Mouse (Mus musculus) heart, embryonic 12.5 days (tissue): ENCODE results near the gene Ufsp1. TPM values are rescaled to one million over a fixed set of nuclear protein-coding genes. Genes with fewer than 3 reads are reported as not detected.
"Not testable (repeated sequence)": the region's sequence is repeated elsewhere in the genome, so short reads cannot be mapped to it uniquely, and the experiment has no call there.

Experiments
- ATAC-seq: fragments of 200-750 bp; cut with Nextera tagmentation; 2 replicates; pipeline ENCODE4 v1.8.0; 2017; ENCODE audit warnings: moderate TSS enrichment, moderate library complexity; ENCODE audit not compliant: insufficient number of reproducible peaks, low FRiP score
- H3K27ac ChIP-seq: fragments of 300-500 bp; sonication (generic); 2 replicates; pipeline ENCODE4 v1.5.1; 2016; ENCODE audit warnings: mild to moderate bottlenecking, moderate library complexity; ENCODE audit not compliant: poor library complexity, severe bottlenecking
- H3K27me3 ChIP-seq: fragments of 300-500 bp; sonication (generic); replicated peaks from 2 replicates; pipeline ENCODE4 v1.6.1; 2016; ENCODE audit warnings: mild to moderate bottlenecking, moderate library complexity
- H3K36me3 ChIP-seq: fragments of 300-500 bp; sonication (generic); 2 replicates; pipeline ENCODE4 v1.6.1; 2016; ENCODE audit warnings: mild to moderate bottlenecking, moderate library complexity
- H3K4me1 ChIP-seq: fragments of 300-500 bp; sonication (generic); replicated peaks from 2 replicates; pipeline ENCODE4 v1.6.1; 2016; ENCODE audit warnings: mild to moderate bottlenecking
- H3K4me2 ChIP-seq: fragments of 300-500 bp; sonication (generic); 2 replicates; pipeline ENCODE4 v1.6.1; 2016; ENCODE audit warnings: mild to moderate bottlenecking, moderate library complexity
- H3K4me3 ChIP-seq: fragments of 300-500 bp; sonication (generic); 2 replicates; pipeline ENCODE4 v1.5.1; 2016; ENCODE audit warnings: mild to moderate bottlenecking
- H3K9ac ChIP-seq: fragments of 300-500 bp; sonication (generic); 2 replicates; pipeline ENCODE4 v1.6.1; 2016; ENCODE audit warnings: mild to moderate bottlenecking, moderate library complexity
- H3K9me3 ChIP-seq: fragments of 300-500 bp; sonication (generic); replicated peaks from 2 replicates; pipeline ENCODE4 v1.6.1; 2016; ENCODE audit warnings: mild to moderate bottlenecking, moderate library complexity
- WGBS: fragments of 180-500 bp; shearing (Covaris S2); methylation state at CpG from one replicate; pipeline ENCODE4 v1.1.7; 2016; 5-methylcytosine and 5-hydroxymethylcytosine counted together
- polyA plus RNA-seq: library from polyadenylated mRNA; unstranded; fragments of >200 nt; fragmentation: Nextera tagmentation; extraction: Ambion mirVana; gene quantifications from 2 replicates; pipeline ENCODE4 v1.2.1, GENCODE M21; 2016

Ufsp1 gene
- 10.1 and 10.6 TPM in 2 replicates for polyA plus RNA-seq

DNA sequence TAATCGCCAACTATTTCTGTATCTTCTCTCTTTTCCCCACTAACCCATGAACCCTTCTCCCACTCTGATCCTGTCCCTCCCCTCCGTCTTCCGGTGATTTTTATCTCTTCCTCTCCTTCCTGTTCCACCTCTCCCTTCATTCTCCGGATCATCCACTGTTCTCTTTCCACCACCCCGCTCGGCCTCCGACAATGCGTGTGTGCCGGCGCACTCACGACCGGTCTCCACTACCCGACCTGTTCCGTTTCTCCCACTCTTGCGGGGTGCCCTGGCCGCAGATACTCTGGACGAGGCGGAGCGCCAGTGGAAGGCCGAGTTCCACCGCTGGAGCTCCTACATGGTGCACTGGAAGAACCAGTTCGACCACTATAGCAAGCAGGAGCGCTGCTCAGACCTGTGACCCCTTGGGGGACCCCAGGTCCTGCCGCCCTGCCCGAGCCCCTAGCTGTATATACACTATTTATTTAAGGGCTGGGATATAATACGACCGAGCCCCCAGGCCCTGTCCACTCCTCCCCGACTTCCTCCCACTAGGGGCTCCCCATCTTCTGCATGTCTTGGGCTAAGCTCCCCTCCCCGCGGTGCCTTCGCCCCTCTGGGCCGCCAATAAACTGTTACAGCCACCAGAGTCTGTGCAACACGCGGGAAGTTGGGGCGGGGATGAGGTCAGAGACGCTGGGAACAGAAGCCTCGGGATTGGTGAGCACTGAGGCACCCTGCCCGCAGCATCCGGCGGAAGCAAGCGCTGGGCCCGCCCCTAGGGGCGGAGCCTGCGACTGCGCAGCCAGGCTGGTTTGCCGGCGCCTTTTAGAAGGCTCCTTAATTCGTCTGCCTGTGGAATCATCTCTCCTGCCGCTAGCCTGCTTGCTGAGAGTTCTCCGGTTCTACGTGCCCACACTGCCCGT lies at the start of gene Ufsp1:
TSS of gene Ufsp1 (plus strand) at position 791 of the 905 bp plus-strand sequence.
- H3K36me3 ChIP-seq: peaks cover 42% of the 10 kb centered on the region
- peak within 1 kb of the TSS; percentile 60 for H3K4me3 ChIP-seq
- H3K27ac ChIP-seq: peak within 1 kb of the TSS; percentile 88
- H3K27me3 ChIP-seq: peaks cover 27% of the 10 kb centered on the region
- H3K9ac ChIP-seq: peak within 1 kb of the TSS; percentile 84
- ATAC-seq: peak; percentile 91
- H3K9me3 ChIP-seq: no peaks in the 10 kb centered on the region
- WGBS: under 1% methylated on average over 52 of the region's 52 CpGs
- peak within 1 kb of the TSS; percentile 94 for H3K4me2 ChIP-seq
- peaks cover 32% of the 10 kb centered on the region for H3K4me1 ChIP-seq

DNA sequence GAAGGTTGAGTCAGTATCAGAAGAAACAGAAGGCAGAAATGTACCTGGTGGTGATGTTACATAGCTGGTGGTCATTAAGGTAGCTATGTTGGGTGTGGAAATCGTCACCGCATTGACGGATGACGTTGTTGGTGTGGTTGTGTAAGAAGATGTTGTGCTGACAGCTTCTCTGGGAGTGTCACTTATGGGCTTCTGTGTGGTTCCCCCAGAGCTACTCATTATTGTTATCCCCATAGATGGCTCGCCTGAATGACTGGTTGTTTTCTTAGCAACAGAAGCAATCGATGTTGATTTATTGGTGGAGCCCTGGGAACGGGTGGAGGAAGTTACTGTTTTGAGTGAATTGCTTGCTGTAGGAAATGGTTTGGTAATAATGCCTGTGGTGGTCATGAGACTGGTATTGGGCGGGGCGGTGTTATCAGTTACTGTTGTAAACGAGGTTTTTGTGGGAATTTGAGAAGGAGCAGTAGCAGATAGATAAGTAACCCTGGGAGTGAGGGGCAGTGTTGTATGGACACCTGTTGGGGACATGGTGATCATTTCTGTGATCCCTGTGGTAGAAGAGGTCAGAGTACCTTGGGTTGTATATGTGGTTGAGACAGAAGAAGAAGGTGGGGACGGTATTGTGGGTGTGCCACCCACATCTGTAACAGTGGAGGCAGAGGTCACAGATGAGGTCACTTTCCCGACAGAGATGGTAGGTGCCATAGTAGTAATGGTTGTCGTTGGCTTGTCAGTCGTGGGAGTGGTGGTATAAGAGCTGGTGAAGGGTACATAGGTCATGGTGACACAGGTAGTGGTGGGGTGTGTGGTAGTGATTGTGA lies 30.3 kb upstream of the Ufsp1 start:
- Histone ChIP-seq H3K27ac (no peak overlapping the region), H3K4me3 (no peak overlapping the region), H3K4me2 (no peak overlapping the region), H3K9me3 (no peaks in the 10 kb centered on the region), H3K9ac (no peak overlapping the region), H3K4me1 (no peaks in the 10 kb centered on the region), H3K27me3 (0 out of 2 replicates have a peak, but pooled peaks cover 4% of the 10 kb centered on the region), H3K36me3 (no peaks in the 10 kb centered on the region)
- ATAC-seq: no peak
- 71% methylated on average over 14 of the region's 14 CpGs for WGBS

DNA sequence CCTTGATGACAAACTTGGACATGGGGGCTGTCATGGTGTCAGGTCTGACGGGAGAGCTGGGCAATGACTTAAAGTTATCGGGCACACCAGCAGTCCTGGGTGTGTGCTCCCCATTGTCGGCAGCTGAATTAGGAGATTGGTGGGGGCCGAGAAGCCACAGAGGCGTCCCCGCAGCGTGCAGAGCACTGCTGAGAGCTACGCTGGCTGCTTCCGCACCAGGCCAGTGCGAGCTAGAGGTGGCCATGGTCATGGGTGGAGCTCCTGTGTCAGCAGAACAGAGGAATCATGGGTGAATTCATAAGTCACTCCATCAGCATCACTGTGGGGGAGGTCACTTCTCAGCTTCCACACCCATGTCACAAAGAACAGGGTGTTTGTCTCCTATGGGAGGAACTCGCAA lies 29.6 kb upstream of the Ufsp1 start:
- ATAC-seq: no peak
- WGBS: 82% methylated on average over 11 of the region's 11 CpGs
- Histone ChIP-seq H3K27me3 (0 out of 2 replicates have a peak, but pooled peaks cover 4% of the 10 kb centered on the region), H3K4me2 (no peak overlapping the region), H3K36me3 (no peaks in the 10 kb centered on the region), H3K27ac (no peak overlapping the region), H3K4me3 (no peak overlapping the region), H3K4me1 (no peaks in the 10 kb centered on the region), H3K9me3 (no peaks in the 10 kb centered on the region), H3K9ac (no peak overlapping the region)

DNA sequence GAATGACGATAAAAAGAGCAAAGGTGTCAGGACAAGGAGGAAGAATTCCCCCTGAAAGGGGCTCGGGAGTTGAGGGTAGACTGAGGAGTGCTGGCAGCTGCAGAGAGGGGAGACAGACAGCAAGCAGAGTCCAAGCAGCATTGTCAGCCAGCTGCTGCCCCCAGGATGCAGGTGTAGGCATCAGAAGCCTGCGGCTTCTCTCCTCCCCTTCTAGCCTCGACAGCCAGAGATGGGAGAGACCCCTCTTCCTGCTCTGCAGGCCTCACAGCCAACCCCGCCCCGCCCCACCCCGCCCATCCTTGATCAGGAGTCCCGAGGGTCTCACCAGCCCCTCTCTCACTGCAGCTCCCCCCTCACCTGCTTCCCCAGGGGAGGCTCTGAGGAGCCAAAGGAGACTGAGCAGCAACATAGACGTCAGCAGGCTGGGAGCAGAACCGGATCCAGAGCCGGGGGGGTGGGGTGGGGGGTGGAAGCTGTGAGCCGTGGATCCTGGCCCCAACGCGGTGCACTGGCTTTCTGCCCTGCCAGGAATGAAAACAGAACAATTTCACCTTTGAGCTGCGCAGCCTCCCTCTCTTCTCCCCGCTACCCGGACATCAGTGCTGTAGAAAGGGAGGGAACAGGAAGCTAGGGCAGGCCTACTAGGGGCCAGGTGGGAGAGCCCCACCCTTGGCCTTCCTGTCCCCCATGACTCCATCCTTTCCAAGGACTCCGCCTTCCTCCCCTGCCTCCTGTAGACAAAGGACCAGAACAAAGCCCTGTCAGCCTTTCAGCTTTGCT lies 26.1 kb upstream of the Ufsp1 start:
- Histone ChIP-seq H3K9ac (no peak overlapping the region), H3K4me1 (no peaks in the 10 kb centered on the region), H3K27ac (no peak overlapping the region), H3K9me3 (peaks cover 8% of the 10 kb centered on the region), H3K4me3 (no peak overlapping the region), H3K36me3 (no peaks in the 10 kb centered on the region), H3K27me3 (0 out of 2 replicates have a peak, but pooled peaks cover 4% of the 10 kb centered on the region), H3K4me2 (peak overlapping the region; percentile 27; the same call in 1 of the 2 replicates)
- no peak for ATAC-seq
- 23% methylated on average over 17 of the region's 18 CpGs for WGBS

DNA sequence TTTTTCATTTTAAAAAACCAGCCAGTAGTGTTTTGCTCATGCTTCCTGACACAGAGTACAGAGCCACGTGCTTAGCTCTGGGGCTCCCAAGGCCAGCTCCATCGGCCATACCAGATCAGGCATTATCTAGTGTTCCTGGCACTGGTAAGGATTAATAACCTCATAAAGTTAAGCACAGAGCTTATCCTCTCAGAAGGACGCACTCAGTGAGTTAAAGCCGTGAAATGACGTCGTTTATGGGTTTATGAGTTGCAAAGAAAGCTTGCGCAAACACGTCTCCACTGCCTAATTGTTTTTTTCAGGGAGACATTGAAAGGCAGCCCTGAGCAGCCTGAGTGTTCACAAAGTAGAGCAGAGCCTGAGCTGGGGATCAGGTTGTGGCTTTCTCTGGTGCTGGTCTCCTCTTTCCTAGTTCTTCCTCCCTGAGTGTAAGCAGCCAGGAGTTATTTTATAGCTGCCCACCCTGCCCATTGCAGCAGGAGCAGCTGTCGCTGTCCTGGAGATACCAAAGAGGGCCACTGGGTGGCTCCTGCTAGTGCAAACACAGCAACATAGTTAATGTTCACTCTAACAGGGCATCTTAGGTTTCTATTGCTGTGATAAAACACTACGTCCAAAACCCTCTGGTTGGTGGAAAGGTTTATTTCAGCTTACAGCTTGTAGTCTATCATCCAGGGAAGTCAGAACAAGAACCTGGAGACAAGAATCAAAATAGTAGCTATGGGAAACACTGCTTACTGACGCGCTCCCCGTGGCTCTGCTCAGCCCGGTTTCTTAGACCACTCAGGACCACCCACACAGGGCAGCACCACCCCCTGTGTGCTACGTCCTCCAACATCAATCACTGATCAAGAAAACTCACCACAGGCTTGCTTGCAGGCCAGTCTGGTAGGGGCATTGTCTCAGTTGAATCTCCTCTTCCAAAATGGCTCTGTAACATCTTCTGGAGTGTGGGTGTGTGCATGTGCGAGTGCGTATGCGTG lies 16.8 kb upstream of the Ufsp1 start:
- Histone ChIP-seq H3K27ac (no peak overlapping the region), H3K4me3 (no peak overlapping the region), H3K9me3 (no peaks in the 10 kb centered on the region; the same call in 1 of the 2 replicates), H3K9ac (no peak overlapping the region), H3K4me2 (no peak overlapping the region), H3K27me3 (no peaks in the 10 kb centered on the region), H3K36me3 (no peaks in the 10 kb centered on the region), H3K4me1 (no peaks in the 10 kb centered on the region)
- ATAC-seq: no peak
- 58% methylated on average over 18 of the region's 18 CpGs for WGBS

DNA sequence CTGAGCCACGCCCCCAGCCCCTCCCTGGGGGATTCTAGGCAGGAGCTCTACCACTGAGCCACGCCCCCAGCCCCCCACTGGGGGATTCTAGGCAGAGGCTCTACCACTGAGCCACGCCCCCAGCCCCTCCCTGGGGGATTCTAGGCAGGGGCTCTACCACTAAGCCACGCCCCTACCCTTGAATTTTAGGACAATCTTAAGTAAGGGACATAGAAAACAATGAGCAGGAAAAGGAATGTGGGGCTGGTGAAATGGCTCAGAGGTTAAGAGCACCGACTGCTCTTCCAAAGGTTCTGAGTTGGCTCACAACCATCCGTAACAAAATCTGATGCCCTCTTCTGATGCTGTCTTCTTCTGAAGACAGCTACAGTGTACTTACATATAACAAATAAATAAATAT lies 10.0 kb upstream of the Ufsp1 start:
- Histone ChIP-seq H3K4me1 (peaks cover 27% of the 10 kb centered on the region), H3K27me3 (peaks cover 21% of the 10 kb centered on the region)
- not testable (repeated sequence) for ATAC-seq, H3K9me3 ChIP-seq, H3K36me3 ChIP-seq, H3K9ac ChIP-seq, H3K4me2 ChIP-seq, H3K27ac ChIP-seq, H3K4me3 ChIP-seq
- WGBS: 78% methylated on average over 6 of the region's 6 CpGs

DNA sequence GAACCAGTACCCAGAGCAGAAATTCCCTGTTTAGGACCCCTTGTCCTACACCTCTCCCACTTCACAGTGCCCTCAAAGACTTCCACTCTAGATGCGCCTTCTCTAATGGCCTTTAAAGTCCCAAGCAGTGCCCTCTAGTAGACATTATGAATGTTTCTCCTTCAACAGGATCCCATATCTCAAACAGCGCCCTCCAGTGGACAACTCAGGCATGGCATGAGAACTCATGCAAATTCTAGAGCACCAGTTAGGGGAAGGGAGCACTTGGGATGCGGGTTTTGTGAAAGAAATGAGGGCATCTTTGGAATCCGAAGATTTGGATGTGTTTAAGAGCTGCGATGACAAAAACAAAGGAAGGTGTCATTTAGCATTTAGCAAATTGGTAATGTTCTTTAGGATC lies 9.4 kb upstream of the Ufsp1 start:
- Histone ChIP-seq H3K27me3 (peaks cover 27% of the 10 kb centered on the region), H3K4me3 (no peak overlapping the region), H3K36me3 (no peaks in the 10 kb centered on the region), H3K9ac (no peak overlapping the region), H3K9me3 (no peaks in the 10 kb centered on the region), H3K4me2 (no peak overlapping the region), H3K4me1 (peaks cover 33% of the 10 kb centered on the region), H3K27ac (no peak overlapping the region)
- WGBS: 57% methylated on average over 5 of the region's 5 CpGs
- no peak for ATAC-seq

DNA sequence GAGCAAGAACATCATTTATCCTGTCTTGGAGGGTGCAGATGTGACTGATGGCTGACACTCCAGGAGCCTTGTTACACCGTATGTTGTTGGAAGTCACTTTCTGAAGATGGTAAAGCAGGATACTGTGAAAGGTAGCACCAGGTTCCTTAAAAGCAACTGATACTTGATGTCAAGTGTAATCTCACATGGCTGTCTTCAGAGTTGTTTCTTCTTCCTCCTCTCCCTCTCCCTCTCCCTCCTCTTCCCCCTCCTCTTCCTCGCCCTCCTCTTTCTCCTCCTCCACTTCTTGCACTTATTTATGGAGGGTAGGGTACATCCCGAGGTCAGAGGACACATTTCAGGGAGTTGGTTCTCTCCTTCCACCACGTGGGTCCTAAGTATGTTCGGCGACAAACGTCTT lies 8.4 kb upstream of the Ufsp1 start:
- no peak overlapping the region for H3K27ac ChIP-seq
- WGBS: 46% methylated on average over 7 of the region's 7 CpGs
- H3K36me3 ChIP-seq: no peaks in the 10 kb centered on the region
- peaks cover 35% of the 10 kb centered on the region for H3K27me3 ChIP-seq
- no peaks in the 10 kb centered on the region for H3K9me3 ChIP-seq
- no peak overlapping the region for H3K4me2 ChIP-seq
- H3K4me3 ChIP-seq: no peak overlapping the region
- no peak overlapping the region for H3K9ac ChIP-seq
- ATAC-seq: no peak
- H3K4me1 ChIP-seq: peaks cover 39% of the 10 kb centered on the region

DNA sequence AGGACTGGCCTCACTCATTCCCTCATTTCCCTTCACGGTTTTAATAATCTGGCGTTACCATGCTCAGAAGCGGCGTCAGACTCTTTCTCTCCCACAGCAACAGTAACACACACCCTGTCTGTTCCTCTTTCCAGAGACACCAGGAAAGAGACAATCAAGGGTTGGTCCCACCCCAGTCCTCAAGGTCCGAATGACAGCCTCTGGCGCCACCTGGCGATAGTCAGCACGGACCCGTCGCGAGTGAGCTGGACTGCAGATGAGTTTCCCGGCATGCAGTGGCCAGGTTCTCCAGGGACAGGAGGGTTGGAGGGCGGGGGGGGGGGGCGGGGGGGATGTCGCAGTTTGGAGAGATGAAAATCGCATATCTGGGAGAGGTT lies 7.8 kb upstream of the Ufsp1 start:
- H3K9me3 ChIP-seq: no peaks in the 10 kb centered on the region
- H3K9ac ChIP-seq: peak overlapping the region; percentile 69; the same call in 1 of the 2 replicates
- peak overlapping the region; percentile 45 for H3K4me3 ChIP-seq
- H3K36me3 ChIP-seq: no peaks in the 10 kb centered on the region
- peak overlapping the region; percentile 86 for H3K4me2 ChIP-seq
- under 1% methylated on average over 15 of the region's 16 CpGs for WGBS
- peak; percentile 35; the same call in 1 of the 2 replicates for ATAC-seq
- peaks cover 41% of the 10 kb centered on the region for H3K27me3 ChIP-seq
- H3K27ac ChIP-seq: no peak overlapping the region
- H3K4me1 ChIP-seq: peaks cover 39% of the 10 kb centered on the region
